ENCODE assay signal across 31 mouse cellular contexts in the genomic region with DNA sequence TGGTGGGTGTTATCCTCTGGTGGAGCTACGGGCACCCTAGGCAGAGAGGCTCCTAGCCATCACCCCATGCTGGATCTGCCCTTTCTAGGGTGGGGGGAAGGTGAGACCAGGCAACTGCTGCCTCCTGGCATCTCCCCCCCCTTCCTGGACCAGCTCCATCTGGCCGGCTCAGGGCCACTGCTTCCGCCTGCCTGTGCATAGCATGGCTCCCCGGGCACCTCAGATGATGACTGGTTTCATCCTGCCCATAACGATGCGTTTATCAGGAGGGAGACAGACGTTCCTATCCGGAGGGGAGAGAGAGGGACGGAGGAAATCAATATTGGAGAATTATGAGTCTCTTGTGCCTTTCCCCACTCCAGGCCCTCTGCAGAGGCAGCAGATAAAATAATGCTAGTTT. TPM values are rescaled to one million over a fixed set of nuclear protein-coding genes. Genes with fewer than 3 reads are reported as not detected.
DNase-seq lines count a peak whose midpoint lies in the region; ATAC-seq and TF ChIP-seq lines count a peak whose summit lies in the region.
"Had no signal": no experiment of that assay in that cellular context is flagged by ENCODE, and none has a peak within 500 bp of the region (broad histone marks: within the 10 kb centered on the region; RNA-seq: fewer than 3 reads in every experiment).

No protein-coding gene starts in this region.

- no peak for ATAC-seq in hindbrain, embryonic 13.5 days (ENCODE audit: low FRiP score)
- no peak for ATAC-seq in hindbrain, embryonic 14.5 days (ENCODE audit: low FRiP score)
- ATAC-seq in midbrain, postnatal 0 days (ENCODE audit: low FRiP score), result no peak
- no peak for ATAC-seq in midbrain, embryonic 15.5 days (replicated peaks)
- ATAC-seq in neural tube, embryonic 15.5 days (ENCODE audit: low FRiP score), result peak; percentile 70
- ATAC-seq in activated CD4-positive, CD25-positive, alpha-beta regulatory T cell, adult 4 months, result no peak
- ATAC-seq: forebrain, postnatal 0 days; lung, postnatal 0 days; Patski had no signal

- H3K4me3 ChIP-seq in hindbrain, embryonic 13.5 days, result no peak overlapping the region
- H3K4me3 ChIP-seq in hindbrain, embryonic 14.5 days (replicated peaks; ENCODE audit: low read length), result no peak overlapping the region
- no peak overlapping the region for H3K4me3 ChIP-seq in midbrain, postnatal 0 days (ENCODE audit: low read depth, low read length)
- H3K4me3 ChIP-seq in midbrain, embryonic 15.5 days, result no peak overlapping the region
- no peak overlapping the region for H3K4me3 ChIP-seq in neural tube, embryonic 15.5 days (replicated peaks)
- H3K4me3 ChIP-seq: embryonic facial prominence, embryonic 13.5 days; heart, adult 2 months; heart, embryonic 12.5 days; limb, embryonic 10.5 days; limb, embryonic 15.5 days; liver, embryonic 13.5 days; megakaryocyte, embryonic 14.5 days had no signal

- H3K9ac ChIP-seq in hindbrain, embryonic 13.5 days, result no peak overlapping the region
- H3K9ac ChIP-seq in hindbrain, embryonic 14.5 days, result no peak overlapping the region
- H3K9ac ChIP-seq in midbrain, postnatal 0 days (replicated peaks; ENCODE audit: low read length, poor library complexity, severe bottlenecking), result 0 out of 2 replicates have a peak overlapping the region, but pooled peaks have one; percentile 8
- no peak overlapping the region for H3K9ac ChIP-seq in midbrain, embryonic 15.5 days
- no peak overlapping the region for H3K9ac ChIP-seq in neural tube, embryonic 15.5 days (replicated peaks)
- H3K9ac ChIP-seq: embryonic facial prominence, embryonic 13.5 days; forebrain, postnatal 0 days; heart, embryonic 12.5 days; limb, embryonic 15.5 days; liver, embryonic 13.5 days had no signal

- peak; percentile 82 to 88 for DNase-seq in cerebellum, postnatal 10 days
- DNase-seq in cerebellum, adult 11 months, result no peak
- no peak for DNase-seq in hindbrain, embryonic 14.5 days (ENCODE audit: low spot score)
- no peak for DNase-seq in midbrain, postnatal 0 days (ENCODE audit: low spot score)
- DNase-seq: cerebellum, adult 11-12 months; forebrain, postnatal 0 days; heart, adult 2 months; heart, postnatal 4 days; kidney, adult 18-20 months; kidney, postnatal 36 days; liver, embryonic 13.5 days; lung, adult 18-20 months; lung, postnatal 4 days; retina, postnatal 1 day; right cerebral cortex, postnatal 14 days; thymus, postnatal 4 days had no signal

- peak overlapping the region; percentile 48; the same call in 1 of the 2 replicates for H3K27ac ChIP-seq in hindbrain, embryonic 13.5 days
- no peak overlapping the region for H3K27ac ChIP-seq in hindbrain, embryonic 14.5 days
- no peak overlapping the region for H3K27ac ChIP-seq in midbrain, postnatal 0 days (ENCODE audit: low read depth, low read length)
- H3K27ac ChIP-seq in midbrain, embryonic 15.5 days, result no peak overlapping the region
- H3K27ac ChIP-seq in neural tube, embryonic 15.5 days (replicated peaks), result peak overlapping the region; percentile 45
- H3K27ac ChIP-seq: embryonic facial prominence, embryonic 13.5 days; heart, adult 2 months; limb, embryonic 10.5 days; limb, embryonic 15.5 days; liver, embryonic 13.5 days had no signal

- peaks cover 24% of the 10 kb centered on the region for H3K4me1 ChIP-seq in hindbrain, embryonic 13.5 days (replicated peaks)
- H3K4me1 ChIP-seq in hindbrain, embryonic 14.5 days (replicated peaks; ENCODE audit: control insufficient read depth, insufficient read depth, low read length), result peaks cover 14% of the 10 kb centered on the region
- H3K4me1 ChIP-seq in midbrain, postnatal 0 days (ENCODE audit: insufficient read depth, low read length), result 0 out of 2 replicates have a peak, but pooled peaks cover 2% of the 10 kb centered on the region
- 0 out of 2 replicates have a peak, but pooled peaks cover 4% of the 10 kb centered on the region for H3K4me1 ChIP-seq in midbrain, embryonic 15.5 days
- peaks cover 22% of the 10 kb centered on the region for H3K4me1 ChIP-seq in neural tube, embryonic 15.5 days
- H3K4me1 ChIP-seq: embryonic facial prominence, embryonic 13.5 days; heart, embryonic 12.5 days; limb, embryonic 15.5 days; liver, embryonic 13.5 days had no signal

- TF ChIP-seq CTCF in midbrain, postnatal 0 days (IDR thresholded peaks at IDR 0.05), result no peak

- no peaks in the 10 kb centered on the region for H3K27me3 ChIP-seq in hindbrain, embryonic 13.5 days
- H3K27me3 ChIP-seq in hindbrain, embryonic 14.5 days (ENCODE audit: control insufficient read depth, insufficient read depth, low read length), result no peaks in the 10 kb centered on the region
- no peaks in the 10 kb centered on the region for H3K27me3 ChIP-seq in midbrain, postnatal 0 days (ENCODE audit: insufficient read depth, low read length)
- no peaks in the 10 kb centered on the region for H3K27me3 ChIP-seq in midbrain, embryonic 15.5 days (replicated peaks)
- H3K27me3 ChIP-seq in neural tube, embryonic 15.5 days (replicated peaks), result no peaks in the 10 kb centered on the region
- H3K27me3 ChIP-seq: embryonic facial prominence, embryonic 13.5 days; heart, embryonic 12.5 days; limb, embryonic 15.5 days; liver, embryonic 13.5 days had no signal

- WGBS in hindbrain, embryonic 13.5 days, result 53% methylated on average over 9 of the region's 9 CpGs
- 38% methylated on average over 9 of the region's 9 CpGs for WGBS in hindbrain, embryonic 14.5 days
- WGBS in midbrain, postnatal 0 days, result 50% methylated on average over 9 of the region's 9 CpGs
- WGBS in midbrain, embryonic 15.5 days, result 52% methylated on average over 9 of the region's 9 CpGs
- 40% methylated on average over 9 of the region's 9 CpGs for whole genome bisulfite sequencing in neural tube, embryonic 15.5 days

- H3K36me3 ChIP-seq in hindbrain, embryonic 13.5 days, result no peaks in the 10 kb centered on the region
- H3K36me3 ChIP-seq in hindbrain, embryonic 14.5 days (replicated peaks; ENCODE audit: control insufficient read depth, insufficient read depth), result no peaks in the 10 kb centered on the region
- H3K36me3 ChIP-seq in midbrain, postnatal 0 days (ENCODE audit: insufficient read depth, low read length), result no peaks in the 10 kb centered on the region
- no peaks in the 10 kb centered on the region for H3K36me3 ChIP-seq in midbrain, embryonic 15.5 days (replicated peaks)
- H3K36me3 ChIP-seq in neural tube, embryonic 15.5 days, result no peaks in the 10 kb centered on the region
- H3K36me3 ChIP-seq: embryonic facial prominence, embryonic 13.5 days; heart, embryonic 12.5 days; limb, embryonic 10.5 days; limb, embryonic 15.5 days; liver, embryonic 13.5 days had no signal

- H3K9me3 ChIP-seq in hindbrain, embryonic 13.5 days, result no peaks in the 10 kb centered on the region
- H3K9me3 ChIP-seq in hindbrain, embryonic 14.5 days (ENCODE audit: control insufficient read depth, low read length), result 0 out of 2 replicates have a peak, but pooled peaks cover 7% of the 10 kb centered on the region
- peaks cover 5% of the 10 kb centered on the region; the same call in 1 of the 2 replicates for H3K9me3 ChIP-seq in midbrain, postnatal 0 days (ENCODE audit: low read length)
- no peaks in the 10 kb centered on the region for H3K9me3 ChIP-seq in midbrain, embryonic 15.5 days
- no peaks in the 10 kb centered on the region for H3K9me3 ChIP-seq in neural tube, embryonic 15.5 days (replicated peaks)
- H3K9me3 ChIP-seq: heart, embryonic 12.5 days; limb, embryonic 10.5 days; limb, embryonic 15.5 days; liver, embryonic 13.5 days had no signal

- no peak overlapping the region for H3K4me2 ChIP-seq in hindbrain, embryonic 13.5 days
- no peak overlapping the region for H3K4me2 ChIP-seq in hindbrain, embryonic 14.5 days (replicated peaks)
- H3K4me2 ChIP-seq in midbrain, postnatal 0 days (ENCODE audit: low read depth, low read length, poor library complexity, severe bottlenecking), result no peak overlapping the region
- no peak overlapping the region for H3K4me2 ChIP-seq in midbrain, embryonic 15.5 days
- no peak overlapping the region for H3K4me2 ChIP-seq in neural tube, embryonic 15.5 days
- H3K4me2 ChIP-seq: embryonic facial prominence, embryonic 13.5 days; heart, embryonic 12.5 days; limb, embryonic 15.5 days; liver, embryonic 13.5 days had no signal

RNA-seq across cellular contexts. Expression of a gene that starts 9.5 kb away (rescaled TPM):
- 4.7 and 5.8 TPM in 2 replicates for polyA plus RNA-seq in hindbrain, embryonic 13.5 days (2015; fragmentation: Nextera tagmentation; extraction: Ambion mirVana)
- 7.1 and 8.7 TPM in 2 replicates for polyA plus RNA-seq in hindbrain, embryonic 14.5 days (2014; fragmentation: Nextera tagmentation; extraction: Ambion mirVana)
- 19.9 and 36.4 TPM in 2 replicates for total RNA-seq in midbrain, postnatal 0 days (2014; rRNA removed)
- polyA plus RNA-seq in midbrain, postnatal 0 days (2015; fragmentation: Nextera tagmentation; extraction: Ambion mirVana), result 16.4 and 18.7 TPM in 2 replicates
- 9.7 and 11.1 TPM in 2 replicates for polyA plus RNA-seq in midbrain, embryonic 15.5 days (2015; fragmentation: Nextera tagmentation; extraction: Ambion mirVana)
- 10.8 and 12.6 TPM in 2 replicates for polyA plus RNA-seq in neural tube, embryonic 15.5 days (2015; fragmentation: Nextera tagmentation; extraction: Ambion mirVana)
- not detected for polyA plus RNA-seq in activated CD4-positive, CD25-positive, alpha-beta regulatory T cell, adult 4 months (2017; shearing (Covaris generic))
- total RNA-seq: gastrocnemius, adult 8-10 months; heart, adult 2 months; MEL had no signal
- polyA plus RNA-seq: heart, embryonic 12.5 days; heart, postnatal 0 days; lung, postnatal 0 days; Patski; thymus, postnatal 0 days had no signal

Comparison
In these comparisons a context has a peak if more than half of its experiments do, and no peak if none do; other contexts are left out.
1. DNase-seq: peak in cerebellum, postnatal 10 days (2 of 2); none in cerebellum, adult 11 months (single experiment), hindbrain, embryonic 14.5 days (single experiment) and midbrain, postnatal 0 days (single experiment).
2. H3K27ac ChIP-seq: peak in hindbrain, embryonic 13.5 days (single experiment) and neural tube, embryonic 15.5 days (single experiment); none in hindbrain, embryonic 14.5 days (single experiment), midbrain, postnatal 0 days (single experiment) and midbrain, embryonic 15.5 days (single experiment).